Mouse (Mus musculus) right cerebral cortex, postnatal 36 days (tissue): Measurements from ENCODE around the gene Slc12a8.
A peak's percentile ranks its signal among the peaks of the same experiment; 100 is the strongest.

Experiments used
- DNase-seq, 2 experiments: peaks; one replicate each; pipeline ENCODE4 v3.0.0; 2022; ENCODE audit warnings: low spot score in 2 of 2, mixed read lengths in 1 of 2

The Slc12a8 gene

DNA sequence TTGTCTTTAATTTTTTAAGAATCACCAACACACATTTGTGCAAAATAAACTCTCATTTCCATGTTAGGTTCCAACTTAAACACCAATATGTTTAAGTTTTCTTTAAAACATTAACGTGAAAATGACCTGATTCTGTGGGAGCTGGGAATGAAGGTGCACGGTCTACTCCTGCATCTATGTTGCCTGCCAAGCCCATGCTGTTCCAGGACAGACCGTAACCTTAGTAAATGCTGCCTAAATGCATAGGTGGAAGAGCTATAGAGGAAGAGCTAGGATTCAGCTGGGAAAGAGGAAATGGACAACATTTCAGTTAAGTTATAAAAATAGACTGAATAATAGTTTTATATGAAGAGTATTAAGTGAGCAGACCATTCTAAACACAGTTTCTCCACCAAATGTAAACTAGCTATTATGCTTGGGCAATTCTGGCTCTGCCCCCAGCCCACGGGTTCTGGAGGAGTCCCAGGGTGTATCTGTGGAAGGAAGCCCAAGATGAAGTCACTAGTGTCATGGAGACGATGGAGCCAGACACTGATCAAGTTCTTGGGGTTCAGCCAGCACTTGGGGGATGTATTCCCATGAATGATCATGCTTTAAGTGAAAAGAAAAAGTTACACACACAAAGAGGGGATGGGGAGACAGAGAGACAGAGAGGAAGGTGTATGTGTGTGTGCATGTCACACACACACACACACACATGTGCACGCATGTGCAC is 95.1 kb downstream of the Slc12a8 start:
- no peak for DNase-seq

DNA sequence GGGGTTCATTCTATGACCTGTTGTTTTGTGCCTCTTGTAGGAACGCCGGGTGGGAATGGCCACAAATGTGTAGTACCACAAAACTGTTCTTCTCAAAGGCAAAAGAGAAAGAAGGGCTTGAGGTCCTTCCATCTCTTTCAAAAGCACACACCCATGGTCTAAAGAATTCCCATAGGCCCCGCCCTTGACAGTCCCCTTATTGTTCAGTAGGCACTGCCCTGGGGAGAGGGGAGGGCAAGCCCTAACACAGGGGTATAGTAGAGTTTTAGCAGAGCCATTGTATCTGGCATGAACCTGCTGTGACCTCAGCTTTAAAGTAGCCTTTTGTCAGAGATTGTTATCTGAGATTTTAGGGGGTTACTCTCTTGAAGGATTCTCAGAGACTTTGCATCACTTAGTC is 98.9 kb downstream of the Slc12a8 start:
- DNase-seq = no peak

DNA sequence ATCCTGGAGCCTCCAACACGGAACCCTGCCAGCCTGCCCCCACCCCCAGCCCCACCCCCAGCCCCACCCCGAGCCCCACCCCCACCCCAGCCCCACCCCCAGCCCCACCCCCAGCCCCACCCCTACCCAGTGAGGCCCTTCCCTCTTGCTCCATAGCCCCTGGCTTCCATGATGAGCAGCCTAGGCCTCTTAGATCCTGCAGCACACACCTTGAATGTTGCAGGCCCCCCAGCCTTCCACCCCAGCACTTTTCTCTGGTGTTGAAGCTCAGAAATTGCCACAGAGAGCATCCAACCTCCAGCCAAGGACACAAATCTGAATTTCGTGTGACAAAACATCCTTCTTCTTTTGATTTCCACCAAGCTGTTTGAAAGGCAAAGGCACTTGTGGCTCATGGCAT is 104.7 kb downstream of the Slc12a8 start:
- no peak for DNase-seq

DNA sequence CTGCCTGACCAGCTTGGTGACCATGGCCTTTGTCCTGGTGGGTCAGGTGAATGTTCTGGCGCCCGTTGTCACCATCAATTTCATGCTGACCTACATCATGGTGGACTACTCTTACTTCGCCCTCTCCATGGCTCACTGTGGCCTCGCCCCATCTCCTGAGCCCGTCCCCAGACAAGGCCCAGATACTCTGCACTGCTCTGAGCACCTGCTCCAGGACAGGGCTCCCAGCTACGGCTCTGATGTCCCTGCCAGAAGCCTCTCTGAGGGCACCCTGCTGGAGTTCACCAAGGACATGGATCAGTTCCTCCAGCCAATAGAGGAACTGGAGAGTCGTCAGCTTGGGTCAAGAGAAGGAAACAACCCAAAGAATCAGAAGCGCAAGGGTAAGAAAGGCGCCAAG is 107.5 kb downstream of the Slc12a8 start:
- no peak for DNase-seq

DNA sequence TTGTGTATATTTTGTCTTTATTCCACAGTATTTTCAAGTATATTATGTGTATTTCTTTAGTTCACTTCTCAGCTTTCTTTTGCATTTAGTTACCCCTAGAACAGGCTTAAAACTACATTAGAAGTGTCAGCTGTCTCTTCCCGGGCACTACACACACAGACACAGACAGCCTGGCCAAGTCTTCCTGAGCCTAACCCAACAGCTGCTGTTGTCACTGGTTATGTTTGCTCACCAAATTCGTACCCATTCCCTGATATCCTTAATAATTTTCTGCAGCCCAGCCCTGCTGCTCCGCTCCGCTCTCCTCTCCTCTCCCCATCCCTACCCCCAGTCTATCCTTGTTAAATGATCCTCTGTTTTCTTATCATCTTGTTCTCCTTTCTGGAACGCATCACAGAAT is 112.4 kb downstream of the Slc12a8 start:
- no peak for DNase-seq

DNA sequence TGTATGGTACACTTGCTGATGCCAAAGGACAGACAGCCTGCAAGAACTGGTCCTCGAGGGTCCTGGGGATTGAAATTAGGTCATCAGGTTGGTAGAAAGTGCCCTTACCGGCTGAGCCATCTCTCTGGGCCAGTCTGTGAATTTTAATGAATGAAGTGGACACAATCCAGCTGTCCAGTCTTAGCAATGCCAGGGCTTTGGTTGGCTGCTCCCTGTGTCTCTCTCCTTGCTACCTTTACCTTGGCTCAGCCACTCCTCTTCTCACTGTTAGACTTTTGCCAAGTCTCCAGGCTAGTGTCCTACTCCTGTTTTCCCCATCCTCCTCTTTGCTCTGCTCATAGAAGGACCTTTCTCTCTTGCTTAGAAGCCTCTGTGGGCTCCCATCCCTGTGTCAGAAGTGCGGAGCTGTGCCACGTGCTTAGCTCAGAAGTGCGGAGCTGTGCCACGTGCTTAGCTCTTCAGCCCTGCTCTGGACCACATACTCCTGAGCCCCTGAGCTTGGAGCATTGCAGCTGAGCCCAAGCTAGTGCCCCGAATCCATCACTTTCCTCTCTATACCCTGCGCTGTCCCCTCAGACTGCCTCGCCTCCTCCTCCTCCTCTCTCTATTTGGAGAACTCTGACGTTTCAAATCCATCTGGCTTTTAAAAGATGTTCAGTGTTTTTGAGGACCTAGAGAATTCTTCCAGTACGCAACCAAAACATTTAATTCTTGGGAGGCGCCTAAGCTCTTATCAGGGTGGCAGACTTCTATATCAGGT is 118.9 kb downstream of the Slc12a8 start:
- DNase-seq = peak; percentile 12 to 42

DNA sequence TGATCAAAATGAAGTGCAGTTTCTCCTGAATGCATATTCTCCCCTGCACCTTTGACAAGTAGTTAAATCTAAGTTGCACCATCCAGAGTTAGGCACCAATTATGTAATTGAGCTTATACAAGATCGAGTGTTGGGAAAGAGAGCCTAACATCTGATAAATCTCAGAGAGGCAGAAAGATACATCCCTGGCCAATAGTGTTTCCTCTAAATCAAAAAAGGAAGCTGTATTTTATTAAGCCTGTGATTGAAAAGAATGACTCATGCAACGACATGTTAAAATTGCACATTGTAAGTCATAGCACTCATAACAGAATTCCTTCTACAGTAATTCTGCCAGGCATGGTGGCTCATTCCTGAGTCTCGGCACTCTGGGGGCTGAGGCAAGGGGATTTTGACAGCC is 124.7 kb downstream of the Slc12a8 start:
- DNase-seq = no peak

DNA sequence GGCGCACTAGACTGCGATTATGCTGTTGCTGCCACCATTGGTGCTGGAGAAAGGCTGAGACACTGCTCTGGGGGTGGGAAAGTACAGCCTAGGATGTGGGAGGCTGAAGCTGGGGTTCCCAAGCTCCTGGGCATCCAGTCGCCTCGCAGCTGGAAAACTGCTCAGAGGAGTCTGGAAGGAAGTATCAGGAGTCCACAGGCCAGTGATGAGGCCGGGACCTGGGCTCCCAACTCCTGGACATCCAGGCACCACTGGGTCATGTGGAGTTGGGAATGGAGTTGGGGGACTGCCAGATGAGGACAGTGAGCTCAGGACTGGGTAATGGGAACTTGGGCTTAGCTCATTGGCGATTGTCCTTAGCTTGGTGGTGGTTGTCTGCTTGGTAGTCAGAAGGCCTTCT is 136.0 kb downstream of the Slc12a8 start:
- DNase-seq = no peak

DNA sequence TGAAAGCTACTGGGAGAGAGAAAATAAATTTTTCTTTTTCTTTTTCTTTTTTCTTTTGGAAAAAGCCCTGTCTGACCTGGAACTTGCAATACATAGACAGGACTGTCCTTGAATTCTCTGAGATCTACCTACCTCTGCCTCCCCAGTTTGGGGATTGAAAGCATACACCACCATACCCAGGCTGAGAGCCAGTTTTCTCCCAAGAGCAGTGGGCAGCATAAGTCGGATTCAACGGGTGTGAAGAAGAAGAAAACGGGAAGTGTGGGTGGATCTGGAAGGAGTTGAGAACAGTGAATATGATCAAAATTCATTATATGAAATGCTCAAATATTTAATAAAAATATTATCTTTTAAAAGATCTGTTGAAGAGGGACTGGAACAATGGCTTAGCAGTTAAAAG is 138.3 kb downstream of the Slc12a8 start:
- peak; percentile 23 to 56 for DNase-seq

DNA sequence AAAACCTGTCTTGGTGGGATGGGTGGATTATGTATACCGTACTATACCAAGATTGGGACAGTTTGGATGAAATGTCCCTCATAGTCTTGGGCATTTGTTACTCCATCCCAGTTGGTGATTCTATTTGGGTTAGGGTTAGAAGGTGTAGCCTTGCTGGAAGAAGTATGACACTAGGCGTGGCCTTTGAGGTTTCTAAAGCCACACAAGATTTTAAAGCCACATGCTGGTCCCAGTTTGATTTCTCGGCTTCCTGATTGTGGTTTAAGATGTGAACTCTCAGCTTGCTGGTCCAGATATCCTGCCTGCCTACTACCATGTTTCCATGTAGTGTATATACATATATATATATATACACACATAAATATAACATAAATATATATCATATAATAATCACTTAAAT is 140.1 kb downstream of the Slc12a8 start:
- no peak for DNase-seq

DNA sequence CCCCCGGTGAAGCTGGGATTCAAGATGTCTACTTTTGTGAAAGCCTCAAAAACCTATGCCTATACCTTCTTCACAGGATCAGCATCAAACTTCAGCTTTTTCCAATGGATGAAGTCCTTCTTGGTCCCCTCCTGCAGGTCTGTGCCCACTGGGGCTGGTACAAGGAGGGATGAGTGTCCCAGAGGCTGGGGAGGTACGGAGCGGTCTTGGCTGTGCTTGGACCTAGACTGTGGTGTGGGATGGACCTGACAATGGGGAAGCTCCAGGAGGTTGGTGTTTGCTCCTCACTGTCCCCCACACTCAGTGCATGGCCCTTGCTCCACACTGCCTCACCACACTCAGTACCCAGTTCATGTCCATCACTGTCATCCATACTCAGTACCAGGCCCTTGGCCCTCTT is 141.0 kb downstream of the Slc12a8 start:
- DNase-seq = no peak

DNA sequence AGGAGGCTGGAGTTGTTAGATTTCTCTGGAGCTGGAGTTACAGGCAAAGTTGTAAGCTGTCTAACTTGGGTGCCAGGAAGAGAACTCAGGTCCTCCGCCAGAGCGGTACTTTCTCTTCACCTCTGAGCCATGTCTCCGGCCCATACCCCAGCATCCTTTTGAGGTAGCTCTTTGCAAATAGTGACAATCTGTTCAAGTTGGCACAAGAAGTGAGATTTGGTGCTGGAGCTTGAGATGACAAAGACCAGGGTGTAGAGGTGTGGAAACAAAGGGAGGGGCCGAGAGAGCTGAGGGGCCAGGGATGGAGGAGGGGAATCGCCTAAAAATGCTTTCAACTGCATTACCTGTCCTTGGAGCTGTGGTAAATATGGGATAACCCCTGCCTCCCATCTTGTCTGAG is 142.4 kb downstream of the Slc12a8 start:
- DNase-seq = no peak

DNA sequence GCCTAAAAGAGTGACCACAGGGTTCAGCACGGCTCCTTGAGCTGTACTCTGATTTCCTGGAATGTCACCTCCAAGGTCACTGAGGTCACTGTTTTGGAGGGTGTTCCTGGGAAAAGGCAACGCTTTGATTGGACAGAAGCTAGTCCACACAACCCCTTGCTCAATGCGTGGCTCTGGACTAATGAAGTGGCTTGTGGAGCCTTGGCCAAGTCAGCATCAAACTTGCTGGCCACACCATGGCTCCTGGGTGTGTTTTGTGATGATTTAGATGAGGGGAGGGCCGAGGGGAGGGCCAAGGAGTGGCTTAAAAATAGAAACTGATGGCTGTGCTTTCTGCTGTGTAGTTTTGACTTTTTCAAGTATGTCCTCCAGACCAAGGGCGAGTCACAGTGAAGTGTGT is 143.0 kb downstream of the Slc12a8 start:
- DNase-seq = no peak

DNA sequence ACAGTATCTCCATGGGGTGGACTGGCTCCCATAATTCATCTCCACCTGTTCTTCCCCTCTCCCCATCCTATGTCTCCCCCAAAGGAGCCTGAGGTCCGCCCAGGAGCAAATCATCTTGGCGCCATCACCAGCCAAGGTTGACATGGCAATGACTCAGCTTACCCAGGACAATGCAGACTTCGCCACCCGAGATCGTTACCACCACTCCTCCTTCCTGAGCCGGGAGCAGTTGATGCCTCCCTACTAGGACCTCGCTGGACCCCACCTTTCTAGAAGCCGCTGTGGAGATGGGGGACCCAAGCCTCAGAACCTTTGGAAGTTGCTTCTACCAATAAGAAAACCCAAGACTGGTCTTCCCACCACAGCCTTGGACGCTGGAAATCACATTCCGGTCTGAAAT is 145.7 kb downstream of the Slc12a8 start:
- DNase-seq = no peak

DNA sequence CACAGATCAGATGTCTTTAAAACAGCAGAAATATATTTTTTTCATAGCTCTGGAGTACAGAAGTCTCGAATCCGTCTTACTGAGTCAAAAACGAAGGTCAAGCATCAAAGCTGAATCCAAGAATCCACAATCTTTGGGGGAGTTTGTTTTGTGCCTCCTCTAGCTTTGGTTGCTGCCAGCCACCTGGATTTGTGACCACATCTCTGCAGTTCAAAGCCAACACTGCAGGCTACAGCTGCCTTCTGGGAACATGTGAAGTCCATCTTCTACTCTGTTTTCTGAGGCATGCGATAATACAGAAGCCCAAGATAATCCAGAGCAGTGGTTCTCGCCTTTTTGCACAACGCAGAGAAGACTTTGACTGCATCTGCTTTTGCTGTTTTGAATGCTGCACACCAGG is 149.1 kb downstream of the Slc12a8 start:
- DNase-seq = no peak

DNA sequence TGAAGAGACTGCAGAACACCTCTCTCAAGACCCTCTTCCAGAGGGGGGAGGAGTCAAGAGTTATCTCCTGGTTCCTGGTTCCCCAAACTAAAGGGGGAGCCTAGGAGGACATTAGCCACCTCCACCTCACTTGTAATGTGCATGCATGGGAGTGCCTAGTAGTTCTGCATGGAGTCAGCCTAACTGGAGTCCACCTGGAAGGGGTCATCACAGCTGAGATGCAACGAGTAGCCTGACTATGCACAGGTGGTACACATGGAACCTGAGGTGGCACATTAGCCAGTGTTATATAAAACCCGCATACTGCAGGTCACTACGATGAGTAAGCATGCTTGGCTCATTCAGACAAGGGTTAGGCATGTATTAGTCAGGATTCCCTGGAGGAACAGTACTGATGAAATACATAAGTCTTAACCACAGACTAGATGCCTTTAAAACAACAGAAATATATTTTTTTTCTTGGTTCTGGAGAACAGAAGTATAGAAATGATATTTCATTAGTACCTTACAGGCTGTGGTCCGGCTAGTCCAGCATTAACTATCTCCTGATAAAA is 149.9 kb downstream of the Slc12a8 start:
- DNase-seq = no peak

DNA sequence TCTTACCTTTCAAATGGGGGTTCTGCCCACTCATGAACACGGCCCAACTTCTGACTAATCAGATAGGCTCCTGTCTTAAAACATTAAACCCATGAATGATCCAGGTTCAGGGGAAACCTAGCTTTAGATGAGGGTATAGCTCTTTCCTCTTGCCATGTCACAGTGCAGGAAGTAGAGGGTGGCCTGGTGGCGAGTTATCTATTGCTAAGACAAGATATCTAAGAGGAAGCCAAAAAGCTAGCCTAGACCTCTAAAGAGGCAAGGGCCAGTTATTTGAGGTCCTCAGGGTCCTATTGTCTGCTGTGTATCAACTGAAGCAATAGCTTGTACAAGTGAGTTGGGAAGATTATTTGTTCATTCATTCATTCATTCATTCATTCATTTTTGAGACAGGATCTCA is 151.3 kb downstream of the Slc12a8 start:
- no peak for DNase-seq

DNA sequence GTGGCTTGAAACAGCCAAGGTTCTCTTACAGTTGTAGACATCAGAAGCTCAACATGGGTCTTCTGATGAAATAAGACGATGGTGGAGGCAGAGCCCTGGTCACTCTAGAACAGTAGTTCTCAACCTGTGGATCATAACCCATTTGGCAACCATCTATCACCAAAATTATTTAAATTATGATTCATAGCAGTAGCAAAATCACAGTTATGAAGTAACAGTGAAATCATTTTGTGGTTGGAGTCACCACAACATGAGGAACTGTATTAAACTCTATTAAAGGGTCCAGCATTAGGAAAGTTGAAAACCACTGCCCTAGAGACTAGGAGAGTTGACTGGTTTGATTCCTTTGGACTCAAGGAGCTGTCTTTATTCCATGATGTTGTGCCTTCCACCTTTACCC is 151.9 kb downstream of the Slc12a8 start:
- no peak for DNase-seq

DNA sequence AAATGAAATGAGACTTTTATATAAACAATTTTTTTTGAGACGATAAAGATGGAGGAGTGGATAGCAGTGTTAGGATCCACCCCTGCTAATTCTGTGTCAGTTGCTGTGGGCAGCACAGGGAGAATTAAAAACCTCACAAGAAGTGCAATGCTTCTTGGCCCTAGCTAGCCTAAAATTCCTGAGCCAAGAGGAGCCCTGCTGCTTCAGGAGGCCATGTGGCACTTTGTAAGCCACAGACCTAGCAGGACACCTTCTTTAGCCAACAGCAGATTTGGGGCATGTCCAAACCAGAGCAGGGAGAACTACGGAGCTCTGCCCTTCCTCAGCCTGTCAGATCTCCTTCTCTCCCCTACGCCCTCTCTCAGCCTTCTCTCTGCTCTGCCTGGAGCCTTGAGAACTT is 153.2 kb downstream of the Slc12a8 start:
- DNase-seq = no peak

DNA sequence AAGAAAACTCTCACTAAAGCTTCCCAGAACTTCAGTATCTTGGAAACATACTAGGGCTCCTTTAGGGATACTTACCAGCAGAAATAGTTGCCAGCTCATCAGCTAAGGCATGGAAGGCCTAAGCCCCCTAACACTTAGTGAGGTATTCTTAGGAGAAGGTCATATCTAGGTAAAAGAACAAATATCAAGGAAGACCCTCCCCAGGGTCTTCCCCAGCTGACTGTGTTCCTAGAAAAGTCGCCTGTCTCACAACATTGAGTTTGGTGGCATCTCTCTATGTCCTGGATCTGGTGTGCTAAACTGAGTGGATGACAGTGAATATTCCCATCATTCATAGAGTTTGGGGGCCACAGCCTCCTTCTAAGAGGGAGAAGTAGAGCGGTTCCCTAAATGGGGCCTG is 153.8 kb downstream of the Slc12a8 start:
- DNase-seq = no peak

DNA sequence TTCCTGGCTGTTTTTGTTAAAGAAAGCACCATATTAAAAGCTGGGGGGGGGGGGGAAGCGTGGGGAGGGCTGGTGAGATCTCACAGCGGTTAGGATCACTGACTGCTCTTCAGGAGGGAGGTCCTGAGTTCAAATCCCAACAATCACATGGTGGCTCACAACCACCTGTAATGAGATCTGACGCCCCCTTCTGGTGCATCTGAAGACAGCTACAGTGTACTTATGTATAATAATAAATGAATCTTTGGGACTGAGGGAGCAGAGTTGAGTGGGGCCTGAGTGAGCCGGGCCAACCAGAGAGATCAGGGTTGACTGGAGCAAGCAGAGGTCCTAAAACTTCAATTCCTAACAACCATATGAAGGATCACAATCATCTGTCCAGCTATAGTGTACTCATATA is 155.1 kb downstream of the Slc12a8 start:
- DNase-seq = no peak

DNA sequence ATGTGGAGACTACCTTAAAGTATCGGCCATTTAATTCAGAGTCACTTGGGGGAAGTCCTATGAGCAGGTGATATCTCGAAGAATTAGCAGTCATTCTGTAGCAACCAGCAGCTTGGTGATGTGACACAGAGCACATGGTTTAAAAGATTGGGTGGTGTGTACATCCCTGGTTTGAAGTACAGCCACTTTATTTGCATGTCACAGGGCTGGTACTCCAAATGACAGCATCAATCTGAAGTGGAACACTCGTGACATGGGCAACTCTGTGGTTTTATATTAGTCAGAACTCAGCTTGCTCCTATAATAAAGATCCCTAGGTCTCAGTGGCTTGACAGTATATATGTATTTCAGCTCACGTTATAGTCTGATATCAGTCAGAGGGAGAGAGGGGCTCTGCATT is 155.5 kb downstream of the Slc12a8 start:
- no peak for DNase-seq

DNA sequence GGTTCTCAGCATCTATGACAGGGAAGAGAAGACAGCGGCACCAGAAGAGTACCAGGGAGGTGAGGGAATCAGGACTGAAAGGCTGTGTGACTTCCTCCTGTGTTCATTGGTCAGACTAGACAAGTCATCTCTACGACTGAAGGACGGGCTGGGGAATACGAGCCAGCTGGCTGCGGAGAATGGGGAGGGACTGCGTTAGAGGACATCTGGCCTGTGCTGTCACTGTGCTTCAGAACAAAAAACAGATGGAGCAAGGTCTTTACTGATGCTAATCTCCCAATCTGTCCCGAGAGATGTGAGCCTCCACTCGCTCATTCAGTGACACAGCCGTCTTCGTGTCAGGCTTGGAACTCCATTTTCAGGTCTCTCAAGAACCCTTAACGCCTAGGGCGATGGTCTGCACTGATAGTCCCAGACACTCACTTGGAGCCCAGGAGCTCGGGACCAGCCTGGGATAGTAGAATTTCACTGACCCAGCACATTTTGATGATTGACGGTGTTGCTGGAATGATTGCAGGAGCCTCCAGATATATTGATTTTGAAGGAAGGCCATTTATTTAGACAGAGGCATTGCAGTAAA is 156.5 kb downstream of the Slc12a8 start:
- DNase-seq = no peak
